Mouse (Mus musculus) hindbrain, embryonic 11.5 days (tissue): ENCODE measurements around the gene Hpcal4. TPM values are rescaled to one million over a fixed set of nuclear protein-coding genes. Genes with fewer than 3 reads are reported as not detected.

Experiments
- ATAC-seq: fragments of 200-750 bp; cut with Nextera tagmentation; 2 replicates; pipeline ENCODE4 v1.8.0; 2017; ENCODE audit warnings: mild to moderate bottlenecking, moderate TSS enrichment, moderate library complexity; ENCODE audit not compliant: low FRiP score
- DNase-seq: peaks from one replicate; pipeline ENCODE4 v3.0.0-alpha.2; 2015; ENCODE audit warnings: low spot score
- H3K27ac ChIP-seq: fragments of 300-500 bp; sonication (generic); 2 replicates; pipeline ENCODE4 v1.5.1; 2014; ENCODE audit warnings: mild to moderate bottlenecking, low read depth, low read length
- H3K27me3 ChIP-seq: fragments of 300-500 bp; sonication (generic); 2 replicates; pipeline ENCODE4 v1.6.1; 2014; ENCODE audit warnings: mild to moderate bottlenecking, low read length, moderate library complexity, mixed read lengths; ENCODE audit not compliant: control insufficient read depth, insufficient read depth
- H3K36me3 ChIP-seq: fragments of 300-500 bp; sonication (generic); 2 replicates; pipeline ENCODE4 v1.6.1; 2014; ENCODE audit warnings: mild to moderate bottlenecking, low read length, moderate library complexity, mixed read lengths; ENCODE audit not compliant: control insufficient read depth, insufficient read depth
- H3K4me1 ChIP-seq: fragments of 300-500 bp; sonication (generic); replicated peaks from 2 replicates; pipeline ENCODE4 v1.6.1; 2014; ENCODE audit warnings: low read length, mixed read lengths; ENCODE audit not compliant: control insufficient read depth, insufficient read depth
- H3K4me2 ChIP-seq: fragments of 300-500 bp; sonication (generic); replicated peaks from 2 replicates; pipeline ENCODE4 v1.6.1; 2014; ENCODE audit warnings: mild to moderate bottlenecking, low read depth, low read length
- H3K4me3 ChIP-seq: fragments of 300-500 bp; sonication (generic); 2 replicates; pipeline ENCODE4 v1.5.1; 2014; ENCODE audit warnings: low read depth, low read length
- H3K9ac ChIP-seq: fragments of 300-500 bp; sonication (generic); 2 replicates; pipeline ENCODE4 v1.6.1; 2014; ENCODE audit warnings: low read depth, low read length
- H3K9me3 ChIP-seq: fragments of 300-500 bp; sonication (generic); 2 replicates; pipeline ENCODE4 v1.6.1; 2016; ENCODE audit warnings: low read length; ENCODE audit not compliant: control insufficient read depth
- WGBS: fragments of 180-500 bp; shearing (Covaris S2); extraction: QIAGEN DNeasy Blood & Tissue Kit; methylation state at CpG from one replicate; pipeline ENCODE4 v1.1.7; 2014; 5-methylcytosine and 5-hydroxymethylcytosine counted together
- polyA plus RNA-seq: library from polyadenylated mRNA; unstranded; fragments of >200 nt; fragmentation: Nextera tagmentation; extraction: Ambion mirVana; gene quantifications from 2 replicates; pipeline ENCODE4 v1.2.1, GENCODE M21; 2014

Hpcal4 gene
- polyA plus RNA-seq, 1 experiment from 2014 or later = 1.5 TPM

- no peaks in the 10 kb centered on the region for H3K36me3 ChIP-seq
- WGBS = 30% methylated on average over 2 of the region's 2 CpGs
- no peak overlapping the region for H3K9ac ChIP-seq
- no peak overlapping the region for H3K4me2 ChIP-seq
- H3K27ac ChIP-seq = no peak overlapping the region
- H3K27me3 ChIP-seq = peaks cover 10% of the 10 kb centered on the region
- no peak for ATAC-seq
- H3K9me3 ChIP-seq = no peaks in the 10 kb centered on the region
- no peak for DNase-seq
- H3K4me3 ChIP-seq = no peak overlapping the region
- peaks cover 4% of the 10 kb centered on the region for H3K4me1 ChIP-seq
These were observed 45.2 kb downstream of the Hpcal4 start for GRCm38 (mm10) chr4:123228270-123228669.

- peaks cover 19% of the 10 kb centered on the region for H3K27me3 ChIP-seq
- H3K9me3 ChIP-seq = no peaks in the 10 kb centered on the region
- no peak overlapping the region for H3K9ac ChIP-seq
- ATAC-seq (no peak), DNase-seq (no peak)
- WGBS = 84% methylated on average over 11 of the region's 11 CpGs
- no peak overlapping the region for H3K4me3 ChIP-seq
- no peak overlapping the region for H3K27ac ChIP-seq
- peaks cover 6% of the 10 kb centered on the region for H3K4me1 ChIP-seq
- H3K4me2 ChIP-seq = no peak overlapping the region
- no peaks in the 10 kb centered on the region for H3K36me3 ChIP-seq
These were observed 46.1 kb downstream of the Hpcal4 start for GRCm38 (mm10) chr4:123229166-123229565.

GRCm38 (mm10) chr4:123232841-123233240 lies 49.8 kb downstream of the Hpcal4 start:
- no peak overlapping the region for H3K4me2 ChIP-seq
- H3K4me1 ChIP-seq = peaks cover 8% of the 10 kb centered on the region
- 63% methylated on average over 3 of the region's 3 CpGs for WGBS
- H3K9me3 ChIP-seq = no peaks in the 10 kb centered on the region
- DNase-seq = no peak
- H3K36me3 ChIP-seq = no peaks in the 10 kb centered on the region
- no peak overlapping the region for H3K27ac ChIP-seq
- H3K27me3 ChIP-seq = peaks cover 27% of the 10 kb centered on the region
- H3K9ac ChIP-seq = no peak overlapping the region
- H3K4me3 ChIP-seq = no peak overlapping the region
- no peak for ATAC-seq

- H3K36me3 ChIP-seq = no peaks in the 10 kb centered on the region
- no peak within 1 kb of the TSS for H3K27ac ChIP-seq
- peak; percentile 51 for DNase-seq
- H3K4me3 ChIP-seq = peak within 1 kb of the TSS; percentile 36
- no peaks in the 10 kb centered on the region for H3K9me3 ChIP-seq
- H3K9ac ChIP-seq = peak within 1 kb of the TSS; percentile 45; the same call in 1 of the 2 replicates
- peaks cover 7% of the 10 kb centered on the region for H3K4me1 ChIP-seq
- ATAC-seq = peak; percentile 69
- peak within 1 kb of the TSS; percentile 82 for H3K4me2 ChIP-seq
- WGBS = 2% methylated on average over 50 of the region's 52 CpGs
- peaks cover 30% of the 10 kb centered on the region for H3K27me3 ChIP-seq
These were observed 50.6 kb downstream of the Hpcal4 start, which contains the start of gene Heyl for GRCm38 (mm10) chr4:123233492-123234084. Gene Heyl, plus strand, starts transcription at chr4:123233556.

DNA sequence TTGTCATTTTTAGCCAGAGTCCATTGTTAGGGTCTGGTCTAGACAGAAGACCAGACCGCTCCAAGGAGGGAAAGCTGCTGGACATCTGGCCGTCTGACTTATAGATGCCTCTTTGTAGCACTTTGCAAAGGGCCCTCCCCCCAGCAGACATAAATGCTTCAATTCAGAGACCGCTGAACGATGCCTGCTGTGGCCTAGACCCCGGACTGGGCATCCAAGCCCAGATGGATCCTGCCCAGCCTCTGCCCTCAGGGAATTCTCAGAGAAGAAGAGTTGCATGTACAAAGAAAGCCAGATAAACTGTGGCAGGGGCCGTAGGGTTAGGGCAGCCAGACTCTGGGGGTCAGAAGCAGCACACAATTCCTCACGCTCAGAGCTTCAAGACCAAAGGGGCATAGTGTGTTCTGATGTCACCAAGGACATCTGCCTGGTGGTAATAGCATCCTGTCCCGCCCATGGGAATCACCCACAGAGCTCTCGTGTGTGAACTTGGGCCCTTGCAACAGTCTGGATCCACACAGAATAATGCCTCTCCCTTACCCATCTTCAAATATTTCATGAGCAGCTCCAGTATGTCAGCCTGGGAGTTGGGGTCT lies 52.9 kb downstream of the Hpcal4 start:
- H3K27me3 ChIP-seq = peaks cover 41% of the 10 kb centered on the region
- H3K4me3 ChIP-seq = no peak overlapping the region
- DNase-seq (no peak), ATAC-seq (no peak)
- no peak overlapping the region for H3K9ac ChIP-seq
- WGBS = 49% methylated on average over 9 of the region's 9 CpGs
- no peaks in the 10 kb centered on the region for H3K9me3 ChIP-seq
- H3K4me2 ChIP-seq = no peak overlapping the region
- H3K4me1 ChIP-seq = peaks cover 10% of the 10 kb centered on the region
- no peak overlapping the region for H3K27ac ChIP-seq
- H3K36me3 ChIP-seq = no peaks in the 10 kb centered on the region

DNA sequence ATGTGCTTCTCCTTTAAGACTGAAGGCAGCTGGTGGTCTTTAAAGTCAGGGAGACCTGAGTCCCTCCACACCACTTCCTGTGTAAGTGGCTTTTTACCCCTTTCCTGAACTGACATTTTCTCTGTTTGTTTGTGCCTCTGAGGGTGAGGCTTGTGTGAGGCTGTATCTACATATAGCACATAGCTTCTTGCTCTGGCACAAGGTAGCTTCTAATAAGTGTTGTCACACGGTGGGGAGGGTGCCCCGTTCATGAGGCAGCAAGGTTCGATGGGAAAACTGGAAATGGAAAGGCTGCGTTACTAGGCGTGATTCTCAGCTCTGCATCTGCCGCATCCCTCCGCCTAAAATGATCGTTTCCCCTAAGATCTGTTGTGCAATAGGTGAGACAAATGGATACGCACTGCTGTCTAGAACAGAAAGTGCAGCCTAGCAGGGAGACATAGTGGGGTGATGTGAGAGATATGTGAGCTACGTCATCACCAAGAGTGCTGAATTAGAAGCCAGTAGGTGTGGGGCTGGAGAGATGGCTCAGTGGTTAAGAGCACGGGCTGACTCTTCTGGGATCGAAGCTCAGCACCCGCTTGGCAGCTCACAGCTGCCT lies 53.5 kb downstream of the Hpcal4 start:
- 88% methylated on average over 13 of the region's 13 CpGs for WGBS
- no peak for ATAC-seq
- no peak overlapping the region for H3K27ac ChIP-seq
- H3K4me3 ChIP-seq = no peak overlapping the region
- H3K36me3 ChIP-seq = no peaks in the 10 kb centered on the region
- H3K9me3 ChIP-seq = no peaks in the 10 kb centered on the region
- H3K4me2 ChIP-seq = no peak overlapping the region
- no peak overlapping the region for H3K9ac ChIP-seq
- no peak for DNase-seq
- H3K27me3 ChIP-seq = peaks cover 41% of the 10 kb centered on the region
- peaks cover 10% of the 10 kb centered on the region for H3K4me1 ChIP-seq

GRCm38 (mm10) chr4:123237386-123238266 lies 54.6 kb downstream of the Hpcal4 start:
- Histone ChIP-seq H3K36me3 (no peaks in the 10 kb centered on the region), H3K4me2 (no peak overlapping the region), H3K4me3 (no peak overlapping the region), H3K4me1 (peaks cover 10% of the 10 kb centered on the region), H3K27ac (no peak overlapping the region), H3K9ac (no peak overlapping the region), H3K27me3 (peaks cover 37% of the 10 kb centered on the region), H3K9me3 (no peaks in the 10 kb centered on the region)
- ATAC-seq (no peak), DNase-seq (no peak)
- 53% methylated on average over 6 of the region's 6 CpGs for WGBS

DNA sequence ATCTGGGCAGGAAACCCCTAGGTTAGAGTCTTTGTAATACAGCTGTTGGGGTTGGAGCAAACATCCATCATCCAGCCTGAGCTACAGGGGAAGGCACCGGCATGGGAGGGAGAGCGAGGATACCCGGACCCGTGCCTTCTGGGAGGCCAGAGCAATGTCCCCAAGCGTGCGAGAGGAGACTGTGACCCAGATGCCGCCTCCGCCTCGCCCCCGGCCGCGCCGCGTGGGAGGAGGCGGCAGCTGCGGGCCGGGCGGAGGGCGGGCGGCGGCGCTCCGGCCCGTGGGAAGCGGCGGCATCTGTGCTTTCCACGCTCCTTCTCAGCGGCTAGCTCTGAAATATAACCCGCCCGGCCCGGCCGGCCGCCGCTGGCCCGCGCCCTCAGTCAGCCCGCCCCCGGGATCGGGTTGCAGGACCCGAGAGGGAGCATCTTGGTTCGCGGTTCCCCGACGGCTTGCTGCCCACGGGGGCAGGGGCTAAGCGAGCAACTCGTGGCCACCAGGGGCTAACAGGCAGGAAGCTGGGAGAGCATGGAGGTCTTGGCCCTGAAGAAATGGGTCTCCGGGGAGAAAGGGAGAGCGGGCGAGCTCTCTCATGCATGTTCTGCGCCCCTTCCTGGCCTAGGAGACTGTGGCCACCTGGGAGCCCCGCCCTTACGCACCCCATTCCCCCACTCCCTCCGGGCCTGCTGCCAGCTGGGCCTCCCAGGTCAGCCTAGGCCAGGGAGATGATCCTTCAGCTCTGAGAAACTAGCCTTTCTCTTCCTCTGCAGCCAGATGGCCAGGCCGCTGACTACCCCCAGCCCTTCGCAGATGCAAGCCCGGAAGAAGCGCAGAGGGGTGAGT lies 56.6 kb downstream of the Hpcal4 start:
- H3K27ac ChIP-seq = peak overlapping the region; percentile 8; the same call in 1 of the 2 replicates
- no peaks in the 10 kb centered on the region for H3K9me3 ChIP-seq
- peak overlapping the region; percentile 32 for H3K4me3 ChIP-seq
- peak overlapping the region; percentile 50 for H3K4me2 ChIP-seq
- peak overlapping the region; percentile 47; the same call in 1 of the 2 replicates for H3K9ac ChIP-seq
- no peaks in the 10 kb centered on the region for H3K36me3 ChIP-seq
- DNase-seq (peak; percentile 57), ATAC-seq (peak; percentile 50)
- WGBS = 4% methylated on average over 44 of the region's 58 CpGs
- H3K4me1 ChIP-seq = peaks cover 7% of the 10 kb centered on the region
- peaks cover 19% of the 10 kb centered on the region for H3K27me3 ChIP-seq
